Comparison of ENCODE assay signal across 10 mouse cellular contexts in genomic region chr5:116322365-116323027, GRCm38 (mm10). TPM values are rescaled to one million over a fixed set of nuclear protein-coding genes. Genes with fewer than 3 reads are reported as not detected.
DNase-seq lines count a peak whose midpoint lies in the region; ATAC-seq lines count a peak whose summit lies in the region.
"Had no signal": no experiment of that assay in that cellular context is flagged by ENCODE, and none has a peak within 500 bp of the region (broad histone marks: within the 10 kb centered on the region; RNA-seq: fewer than 3 reads in every experiment).

No protein-coding gene starts in this region.

- H3K4me2 ChIP-seq in embryonic facial prominence, embryonic 12.5 days (replicated peaks): peak overlapping the region; percentile 24; the same call in 1 of the 2 replicates
- H3K4me2 ChIP-seq in midbrain, embryonic 14.5 days (ENCODE audit: low read length): peak overlapping the region; percentile 27; the same call in 1 of the 2 replicates

- no peaks in the 10 kb centered on the region for H3K9me3 ChIP-seq in embryonic facial prominence, embryonic 12.5 days
- H3K9me3 ChIP-seq in midbrain, embryonic 14.5 days (ENCODE audit: control insufficient read depth, low read length): no peaks in the 10 kb centered on the region

- H3K36me3 ChIP-seq in embryonic facial prominence, embryonic 12.5 days: no peaks in the 10 kb centered on the region
- no peaks in the 10 kb centered on the region for H3K36me3 ChIP-seq in midbrain, embryonic 14.5 days (ENCODE audit: control insufficient read depth, insufficient read depth, low read length)
- H3K36me3 ChIP-seq: G1E had no signal

- no peak overlapping the region for H3K27ac ChIP-seq in embryonic facial prominence, embryonic 12.5 days
- peak overlapping the region; percentile 56 for H3K27ac ChIP-seq in midbrain, embryonic 14.5 days (replicated peaks; ENCODE audit: low read depth, low read length)

- peak; percentile 96 for DNase-seq in MN1 (ENCODE audit: low spot score)
- DNase-seq in layer of hippocampus, adult 18-20 months (ENCODE audit: low spot score in 2 of 2): peak; percentile 78 to 82
- peak; percentile 83 for DNase-seq in midbrain, embryonic 14.5 days
- DNase-seq in urinary bladder, postnatal 25 days (ENCODE audit: low spot score): no peak
- no peak for DNase-seq in ovary, postnatal 36 days (ENCODE audit: low spot score)

- ATAC-seq in embryonic facial prominence, embryonic 12.5 days (ENCODE audit: insufficient number of reproducible peaks, insufficient read depth, low FRiP score, low TSS enrichment): no peak
- peak; percentile 63; the same call in 1 of the 2 replicates for ATAC-seq in midbrain, embryonic 14.5 days (ENCODE audit: low FRiP score, low TSS enrichment)
- no peak for ATAC-seq in inflammation-experienced regulatory T-cells, adult 6 months
- no peak for ATAC-seq in erythroblast, adult 5-6 weeks (replicated peaks; ENCODE audit: low FRiP score, poor library complexity, severe bottlenecking)
- ATAC-seq: intestine, postnatal 0 days had no signal

- no peak overlapping the region for H3K4me3 ChIP-seq in embryonic facial prominence, embryonic 12.5 days
- H3K4me3 ChIP-seq in midbrain, embryonic 14.5 days (replicated peaks; ENCODE audit: low read depth, low read length): no peak overlapping the region

- H3K9ac ChIP-seq in embryonic facial prominence, embryonic 12.5 days: no peak overlapping the region
- H3K9ac ChIP-seq in midbrain, embryonic 14.5 days (replicated peaks; ENCODE audit: low read length): no peak overlapping the region

- H3K27me3 ChIP-seq in embryonic facial prominence, embryonic 12.5 days: 0 out of 2 replicates have a peak, but pooled peaks cover 5% of the 10 kb centered on the region
- H3K27me3 ChIP-seq in midbrain, embryonic 14.5 days (ENCODE audit: control insufficient read depth, insufficient read depth, low read length): 0 out of 2 replicates have a peak, but pooled peaks cover 4% of the 10 kb centered on the region

- peaks cover 24% of the 10 kb centered on the region for H3K4me1 ChIP-seq in embryonic facial prominence, embryonic 12.5 days
- peaks cover 13% of the 10 kb centered on the region for H3K4me1 ChIP-seq in midbrain, embryonic 14.5 days (ENCODE audit: control insufficient read depth, insufficient read depth, low read length)

- WGBS in embryonic facial prominence, embryonic 12.5 days: 25% methylated on average over 15 of the region's 15 CpGs
- 21% methylated on average over 15 of the region's 15 CpGs for WGBS in midbrain, embryonic 14.5 days

RNA-seq across cellular contexts. Expression of gene Ccdc60, which starts 33.7 kb away (rescaled TPM):
- polyA plus RNA-seq in embryonic facial prominence, embryonic 12.5 days (2016; fragmentation: Nextera tagmentation; extraction: Ambion mirVana): 1.6 and 1.8 TPM in 2 replicates
- under 1 TPM; 0.25 to 0.36 TPM for total RNA-seq in layer of hippocampus, adult 18-20 months (2021)
- 2.3 and 2.9 TPM in 2 replicates for polyA plus RNA-seq in midbrain, embryonic 14.5 days (2014; fragmentation: Nextera tagmentation; extraction: Ambion mirVana)
- under 1 TPM in 1 of 3 experiments, not detected in 2; 0.12 TPM for polyA plus RNA-seq in inflammation-experienced regulatory T-cells, adult 6 months (2017; shearing (Covaris generic))
- not detected in 2 replicates for total RNA-seq in erythroblast, adult 5-6 weeks (2015; ENCODE audit: low replicate concordance)
- total RNA-seq in erythroblast, adult 5-6 weeks (2017; ENCODE audit: low replicate concordance): not detected in 2 replicates
- total RNA-seq: G1E had no signal
- polyA plus RNA-seq: G1E had no signal

Comparison
In these comparisons a context has a peak if more than half of its experiments do, and no peak if none do; other contexts are left out.
1. DNase-seq: peak in MN1 (single experiment), layer of hippocampus, adult 18-20 months (2 of 2) and midbrain, embryonic 14.5 days (single experiment); none in urinary bladder, postnatal 25 days (single experiment) and ovary, postnatal 36 days (single experiment).